Mouse (Mus musculus) spleen, adult 2 months (tissue): ENCODE results near the gene Ttc41.

Source experiments
- CTCF ChIP-seq: fragments of 200-500 bp; IDR thresholded peaks from 2 replicates; pipeline ENCODE4 v1.5.1; 2011; ENCODE audit warnings: mild to moderate bottlenecking, inconsistent platforms; ENCODE audit not compliant: insufficient read depth, insufficient read length, insufficient replicate concordance; ENCODE audit errors: extremely low read depth
- POLR2A ChIP-seq: fragments of 200-500 bp; IDR thresholded peaks from 2 replicates; pipeline ENCODE4 v1.6.1; 2011; ENCODE audit warnings: low read depth, low read length, inconsistent platforms

DNA sequence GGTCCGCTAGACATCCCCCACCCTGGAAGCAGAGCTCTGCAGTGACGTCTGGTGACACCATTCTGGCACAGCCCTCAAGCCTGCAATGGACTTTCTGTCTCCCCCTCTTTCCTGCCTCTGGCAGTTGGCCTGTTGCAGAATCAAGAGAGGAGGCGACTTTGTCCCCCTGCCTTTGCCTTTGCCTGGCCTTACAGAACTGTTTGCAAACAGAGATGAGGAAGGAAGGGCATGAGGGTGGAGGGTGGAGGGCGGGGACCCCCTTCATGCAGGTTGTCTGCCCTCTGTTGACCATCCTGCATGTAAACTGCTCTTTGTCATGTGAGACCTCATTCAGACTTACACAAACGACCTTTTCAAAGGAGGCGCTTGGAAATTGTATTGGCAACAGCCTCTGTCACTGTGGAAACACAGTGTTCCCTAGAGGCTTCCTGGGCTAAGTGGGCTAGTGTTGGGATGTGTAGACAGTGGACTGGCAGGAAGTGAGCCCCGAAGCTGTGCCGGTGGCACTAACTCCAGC lies 114.1 kb downstream of the Ttc41 start:
- no peak for TF ChIP-seq CTCF
- TF ChIP-seq POLR2A: no peak
